Mouse (Mus musculus) v-Abl transformed pro-B cells (cell line): ENCODE measurements at regions not wholly inside any gene's neighbourhood (a gene's known extent, or its start where the extent isn't known, plus 50 kb on each side); places are given as distances from the start of the nearest gene placed in this dataset.

Experiments
- in situ Hi-C, 2 experiments: fragments of 400-800 bp; cut with MboI; formaldehyde crosslinking; loops; one replicate each; pipeline ENCODE4 v1.15.1; 2025; ENCODE audit not compliant: unreplicated experiment in 2 of 2

DNA sequence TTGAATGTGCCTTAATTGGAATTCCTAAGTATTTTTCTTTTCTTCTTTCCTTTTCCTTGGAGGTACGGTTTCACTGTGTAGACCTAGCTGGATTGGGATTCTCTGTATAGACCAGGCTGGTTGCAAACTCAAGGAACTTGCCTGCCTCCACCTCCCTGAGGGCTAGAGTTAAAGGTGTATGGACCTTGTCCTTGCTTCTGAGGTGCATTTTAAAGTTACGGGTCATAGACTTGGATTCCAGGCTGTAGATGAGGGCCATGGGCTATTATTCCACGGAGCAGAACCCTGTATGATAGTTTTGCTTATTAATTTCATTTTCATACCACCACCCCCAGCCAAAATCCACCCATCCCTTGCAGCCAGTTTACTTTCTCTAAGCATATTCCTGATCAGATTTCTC, 50.7 kb upstream of the Wdr26 start:
- in situ Hi-C loops: no loop called here

DNA sequence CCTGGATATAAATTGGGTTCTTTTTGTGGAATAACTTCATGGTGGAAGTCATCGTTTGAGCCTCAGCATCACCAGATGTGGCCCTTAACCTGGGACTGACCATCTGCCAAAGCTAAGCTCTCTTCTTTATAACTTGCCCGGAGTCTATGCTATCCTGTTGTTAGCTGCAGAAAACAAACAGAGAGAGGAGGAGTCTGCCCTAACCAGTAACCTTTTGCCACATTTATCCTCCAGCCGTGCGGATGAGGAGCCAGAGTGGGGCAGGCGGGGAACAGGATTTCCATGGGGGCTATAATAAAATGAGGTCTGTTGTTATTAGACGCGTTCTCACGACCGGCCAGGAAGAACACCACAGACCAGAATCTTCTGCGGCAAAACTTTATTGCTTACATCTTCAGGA, 51.4 kb upstream of the Wdr26 start:
- in situ Hi-C loops: no loop called here

DNA sequence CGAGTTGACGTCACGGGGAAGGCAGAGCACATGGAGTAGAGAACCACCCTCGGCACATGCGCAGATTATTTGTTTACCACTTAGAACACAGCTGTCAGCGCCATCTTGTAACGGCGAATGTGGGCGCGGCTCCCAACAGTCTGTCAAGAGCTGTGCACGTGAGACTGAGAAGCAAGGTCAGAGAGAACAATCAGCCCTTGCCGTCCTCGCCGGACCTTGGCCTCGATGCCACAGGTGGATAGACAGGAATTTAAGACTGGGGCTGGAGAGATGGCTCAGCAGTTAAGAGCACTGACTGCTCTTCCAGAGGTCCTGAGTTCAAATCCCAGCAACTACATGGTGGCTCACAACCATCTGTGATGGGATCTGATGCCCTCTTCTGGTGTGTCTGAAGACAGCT, 58.7 kb upstream of the Wdr26 start:
- in situ Hi-C loops: loop anchor here (10.0 kb wide), 4 partner anchors 264 to 614 kb away; no protein-coding TSS in a partner anchor

DNA sequence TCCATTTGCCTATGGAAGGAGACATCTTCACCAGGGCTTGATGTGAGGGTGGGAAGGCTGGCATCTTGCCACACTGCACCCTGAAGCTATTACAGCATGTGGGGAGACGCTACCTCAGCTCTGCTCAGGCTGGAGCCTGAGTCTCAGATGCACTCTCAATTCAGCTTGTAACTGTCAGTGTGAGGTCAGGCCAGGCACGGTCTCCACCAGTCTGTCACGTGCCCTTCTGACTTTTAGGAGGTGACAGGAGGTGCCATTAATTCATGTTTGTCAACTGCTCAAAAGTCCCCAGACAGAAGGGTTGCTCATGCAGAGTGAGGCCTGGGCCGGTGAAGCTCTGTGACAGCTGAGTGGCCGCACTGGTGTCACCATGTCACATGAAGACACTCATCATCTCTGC, 59.4 kb upstream of the Wdr26 start:
- in situ Hi-C loops: loop anchor here (10.0 kb wide), 4 partner anchors 264 to 614 kb away; no protein-coding TSS in a partner anchor

- in situ Hi-C loops: loop anchor here (10.0 kb wide), 4 partner anchors 263 to 613 kb away; no protein-coding TSS in a partner anchor
These were observed 60.0 kb upstream of the Wdr26 start for GRCm38 (mm10) chr1:181271821-181272220.

- in situ Hi-C loops: loop anchor here (10.0 kb wide), 4 partner anchors 262 to 612 kb away; no protein-coding TSS in a partner anchor
These were observed 61.0 kb upstream of the Wdr26 start for GRCm38 (mm10) chr1:181272622-181273296.

DNA sequence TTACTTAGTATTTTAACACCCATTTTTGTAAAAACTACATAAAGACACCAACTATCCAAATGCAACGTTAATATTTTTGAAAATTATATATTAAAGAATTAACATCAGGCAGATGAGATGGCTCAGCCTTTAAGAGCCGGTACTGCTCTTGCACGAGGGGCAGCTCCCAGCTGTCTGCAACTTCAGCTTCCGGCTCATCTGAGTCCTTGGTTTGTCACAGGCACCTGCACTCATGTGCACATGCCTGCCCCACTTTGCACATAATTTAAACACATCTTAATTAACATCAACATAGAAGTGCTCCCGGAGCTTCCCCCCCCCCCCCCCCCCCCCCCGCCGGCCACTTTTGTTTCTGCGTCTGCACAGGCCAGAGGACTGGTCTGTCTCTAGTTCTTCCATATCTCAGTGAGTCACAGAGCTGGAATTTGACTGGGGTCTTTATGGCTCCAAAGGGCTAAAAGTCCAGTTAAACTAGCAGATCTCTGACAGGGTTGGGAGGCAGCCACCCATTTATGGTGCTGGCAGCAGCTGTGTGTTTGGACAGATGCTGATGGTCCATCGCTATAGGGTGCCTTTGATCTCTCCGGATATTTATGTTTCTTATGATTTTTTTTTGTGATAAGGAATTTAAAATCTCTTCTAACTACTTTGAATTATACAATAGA, 61.9 kb upstream of the Wdr26 start:
- in situ Hi-C loops: loop anchor here (10.0 kb wide), 4 partner anchors 261 to 611 kb away; no protein-coding TSS in a partner anchor

DNA sequence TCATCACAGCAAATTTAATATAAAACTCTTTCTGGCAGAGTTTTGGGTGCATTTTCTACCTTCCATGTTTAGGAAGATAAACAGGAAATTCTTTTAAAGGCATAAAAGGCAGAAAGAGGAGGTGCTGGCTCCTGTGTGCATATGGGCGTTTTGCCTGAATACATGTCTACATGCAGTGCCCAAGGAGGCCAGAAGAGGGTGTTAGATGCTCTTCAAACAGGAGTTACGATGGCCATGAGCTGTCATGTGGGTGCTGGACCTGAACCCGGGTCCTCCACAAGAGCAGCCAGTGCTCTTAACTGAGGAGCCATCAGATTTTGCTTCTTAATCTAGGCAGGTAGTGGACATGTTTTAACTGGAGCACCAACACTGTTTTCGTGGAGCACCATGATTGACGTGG, 69.0 kb upstream of the Wdr26 start:
- in situ Hi-C loops: loop anchor here in 1 of 2 experiments (25.0 kb wide), 1 partner anchor 606 kb away; no protein-coding TSS in a partner anchor

DNA sequence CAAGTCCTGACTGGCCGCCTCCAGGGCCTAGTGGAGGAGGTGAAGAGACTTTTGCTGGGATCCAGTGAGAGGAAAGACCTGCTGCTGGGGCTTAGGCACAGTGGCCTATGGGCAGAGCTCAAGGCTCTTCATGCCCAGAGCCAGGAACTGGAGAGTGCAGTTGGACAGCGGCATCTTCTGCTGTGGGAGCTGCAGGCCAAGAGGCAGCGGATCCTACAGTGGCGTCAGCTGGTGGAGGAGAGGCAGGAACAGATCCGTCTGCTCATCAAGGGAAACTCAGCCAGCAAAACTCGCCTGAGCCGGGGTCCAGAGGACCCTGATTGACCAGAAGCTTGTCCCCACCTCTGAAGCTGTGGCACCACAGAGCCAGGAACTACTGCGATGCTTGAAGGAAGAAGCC, 69.4 kb upstream of the Cnih3 start:
- in situ Hi-C loops: loop anchor here in 1 of 2 experiments (25.0 kb wide), 1 partner anchor 604 kb away; no protein-coding TSS in a partner anchor

DNA sequence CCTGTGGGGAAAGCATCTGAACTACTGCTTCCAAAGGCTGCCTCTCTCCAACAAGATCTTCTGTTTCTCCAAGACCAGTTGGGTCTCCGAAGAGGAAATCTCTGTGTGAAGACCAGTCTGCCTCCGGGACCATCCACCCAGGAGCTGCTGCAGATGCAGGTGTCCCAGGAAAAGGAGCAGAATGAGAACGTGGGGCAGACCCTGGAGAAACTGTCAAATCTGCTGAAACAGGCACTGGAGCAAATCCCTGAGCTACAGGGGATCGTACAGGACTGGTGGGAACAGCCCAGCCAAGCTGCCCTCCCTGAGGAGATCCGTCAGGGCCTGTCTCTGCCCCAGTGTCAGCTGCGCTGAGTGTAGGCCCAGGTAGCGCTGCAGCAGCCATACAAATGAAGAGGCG, 68.9 kb upstream of the Cnih3 start:
- in situ Hi-C loops: loop anchor here in 1 of 2 experiments (25.0 kb wide), 1 partner anchor 604 kb away; no protein-coding TSS in a partner anchor

GRCm38 (mm10) chr1:181284301-181285197, 67.9 kb upstream of the Cnih3 start:
- in situ Hi-C loops: loop anchor here in 1 of 2 experiments (25.0 kb wide), 1 partner anchor 603 kb away; no protein-coding TSS in a partner anchor

- in situ Hi-C loops: loop anchor here in 1 of 2 experiments (25.0 kb wide), 1 partner anchor 602 kb away; no protein-coding TSS in a partner anchor
These were observed 66.8 kb upstream of the Cnih3 start for GRCm38 (mm10) chr1:181285600-181285999.

DNA sequence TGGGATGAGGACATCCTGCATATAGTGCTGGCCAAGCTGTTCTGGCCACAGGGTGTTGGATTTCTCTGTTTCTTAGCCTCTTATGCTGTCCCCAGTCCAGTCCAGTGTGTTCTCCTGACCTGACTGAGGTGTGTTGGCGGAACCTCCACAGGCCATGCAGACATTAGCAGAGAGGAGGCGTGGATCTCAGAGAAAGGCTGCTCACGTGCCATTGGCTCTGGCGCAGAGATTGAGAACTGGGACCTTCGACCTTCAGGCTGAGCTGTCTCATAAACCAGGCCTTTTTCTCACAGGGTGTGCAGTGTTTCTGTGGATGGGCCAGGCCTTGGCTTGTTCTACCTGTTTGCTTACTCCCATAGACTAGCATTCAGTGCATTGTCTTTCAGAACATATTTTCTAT, 66.3 kb upstream of the Cnih3 start:
- in situ Hi-C loops: loop anchor here in 1 of 2 experiments (25.0 kb wide), 1 partner anchor 601 kb away; no protein-coding TSS in a partner anchor

DNA sequence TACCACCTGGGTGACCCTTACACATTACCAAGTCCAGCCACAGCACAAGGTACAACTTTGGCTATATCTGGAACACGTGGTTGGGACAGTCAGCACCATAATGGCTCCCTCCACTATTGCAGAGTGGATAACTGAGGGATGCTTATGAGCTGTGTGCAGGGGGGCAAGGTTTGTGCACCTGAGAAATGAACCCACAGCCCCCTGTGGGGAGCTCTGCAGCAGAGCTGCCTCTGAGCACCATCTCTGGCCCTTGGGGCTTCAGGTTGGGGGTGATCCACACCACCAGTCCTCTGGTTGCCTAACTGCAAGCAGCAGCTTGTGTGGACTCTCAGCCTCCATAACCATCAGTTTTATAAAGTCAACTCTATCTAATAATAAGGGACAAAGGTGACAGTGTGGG, 65.3 kb upstream of the Cnih3 start:
- in situ Hi-C loops: loop anchor here in 1 of 2 experiments (25.0 kb wide), 1 partner anchor 600 kb away; no protein-coding TSS in a partner anchor

- in situ Hi-C loops: loop anchor here in 1 of 2 experiments (25.0 kb wide), 1 partner anchor 598 kb away; no protein-coding TSS in a partner anchor
These were observed 62.9 kb upstream of the Cnih3 start for GRCm38 (mm10) chr1:181289385-181290035.

DNA sequence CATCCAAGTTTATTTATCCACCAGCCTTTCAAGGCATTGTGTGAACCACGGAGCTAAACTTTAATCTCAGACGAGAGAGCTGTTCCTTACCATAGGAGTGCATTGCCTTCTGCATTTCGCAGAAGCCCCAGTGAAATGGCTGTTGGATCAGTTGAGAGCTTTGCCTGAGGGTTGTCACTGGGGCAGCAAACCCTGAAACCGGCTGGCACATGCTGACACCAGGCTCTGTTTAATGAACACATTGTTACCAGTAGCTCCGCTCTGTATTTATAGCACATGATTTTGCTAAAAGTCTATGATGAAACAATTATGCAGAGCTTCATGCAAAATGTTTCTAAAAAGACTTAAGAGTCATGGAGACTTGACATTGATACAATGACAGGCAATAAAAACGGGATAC, 61.2 kb upstream of the Cnih3 start:
- in situ Hi-C loops: loop anchor here in 1 of 2 experiments (25.0 kb wide), 1 partner anchor 596 kb away; no protein-coding TSS in a partner anchor

GRCm38 (mm10) chr1:181291966-181292365, 60.5 kb upstream of the Cnih3 start:
- in situ Hi-C loops: loop anchor here in 1 of 2 experiments (25.0 kb wide), 1 partner anchor 595 kb away; no protein-coding TSS in a partner anchor

GRCm38 (mm10) chr1:181293079-181293865, 59.2 kb upstream of the Cnih3 start:
- in situ Hi-C loops: loop anchor here in 1 of 2 experiments (25.0 kb wide), 1 partner anchor 594 kb away; no protein-coding TSS in a partner anchor
